11 mouse cellular contexts compared by ENCODE assay signal in the genomic region with DNA sequence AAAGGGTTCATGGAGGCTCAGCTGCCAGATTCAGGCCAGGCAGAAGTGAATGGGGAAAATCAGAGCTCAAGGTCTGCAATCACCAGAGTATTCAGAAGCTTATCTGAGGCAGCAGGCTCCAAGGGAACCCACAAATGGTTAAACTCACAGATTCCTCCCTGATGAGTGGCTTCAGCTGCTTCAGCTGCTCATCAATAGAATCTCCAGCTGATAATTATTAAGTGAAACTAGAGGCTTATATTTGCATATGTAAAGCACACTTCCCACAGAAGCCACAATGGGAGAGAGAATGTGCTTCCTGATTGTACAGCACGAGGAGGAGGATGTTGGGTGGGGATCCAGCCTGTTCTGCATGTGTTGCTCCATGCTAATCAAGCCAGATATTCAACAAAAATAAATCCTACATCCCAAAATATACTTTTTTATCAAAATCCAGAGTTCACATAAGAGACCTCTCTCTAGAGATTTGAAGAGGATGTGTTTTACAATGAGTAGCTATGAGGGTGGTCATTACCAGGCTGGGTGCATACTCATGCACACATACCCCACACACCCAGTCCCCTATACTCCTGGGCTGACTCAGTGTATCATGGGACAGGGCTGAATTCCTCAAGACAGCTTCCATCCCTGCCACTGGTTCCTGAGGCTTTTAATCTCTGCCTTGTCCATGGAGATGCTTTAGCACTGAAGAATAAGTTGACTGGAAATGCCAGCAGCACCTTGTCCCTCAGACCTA.
DNase-seq lines count a peak whose midpoint lies in the region; ATAC-seq and TF ChIP-seq lines count a peak whose summit lies in the region.
"Had no signal": no experiment of that assay in that cellular context is flagged by ENCODE, and none has a peak within 500 bp of the region (broad histone marks: within the 10 kb centered on the region; RNA-seq: fewer than 3 reads in every experiment).

No protein-coding gene starts in this region.

- H3K9me3 ChIP-seq in hindbrain, embryonic 16.5 days (ENCODE audit: control insufficient read depth, low read length): no peaks in the 10 kb centered on the region
- H3K9me3 ChIP-seq in midbrain, postnatal 0 days (ENCODE audit: low read length): no peaks in the 10 kb centered on the region
- H3K9me3 ChIP-seq: heart, embryonic 12.5 days; liver, embryonic 13.5 days had no signal

- H3K4me2 ChIP-seq in hindbrain, embryonic 16.5 days (ENCODE audit: low read length): no peak overlapping the region
- H3K4me2 ChIP-seq in midbrain, postnatal 0 days (ENCODE audit: low read depth, low read length, poor library complexity, severe bottlenecking): no peak overlapping the region
- H3K4me2 ChIP-seq: heart, embryonic 12.5 days; liver, embryonic 13.5 days had no signal

- intact Hi-C loops in left cerebral cortex, adult 2 months (cut with DNase I): no loop called here
- intact Hi-C loops in left cerebral cortex, postnatal 10 days (cut with DNase I): no loop called here

- no peak overlapping the region for H3K4me3 ChIP-seq in left cerebral cortex, adult 2 months
- H3K4me3 ChIP-seq in hindbrain, embryonic 16.5 days (ENCODE audit: low read length): no peak overlapping the region
- H3K4me3 ChIP-seq in midbrain, postnatal 0 days (ENCODE audit: low read depth, low read length): no peak overlapping the region
- H3K4me3 ChIP-seq: heart, embryonic 12.5 days; liver, embryonic 13.5 days had no signal

- 0 out of 2 replicates have a peak, but pooled peaks have one; percentile 48 for ATAC-seq in hindbrain, embryonic 16.5 days
- no peak; the same call in 1 of the 2 replicates for ATAC-seq in midbrain, postnatal 0 days (ENCODE audit: low FRiP score)

- TF ChIP-seq CTCF in left cerebral cortex, adult 2 months (IDR thresholded peaks at IDR 0.05): no peak
- TF ChIP-seq CTCF in midbrain, postnatal 0 days (IDR thresholded peaks at IDR 0.05): no peak

- peak overlapping the region; percentile 28; the same call in 1 of the 2 replicates for H3K27ac ChIP-seq in left cerebral cortex, adult 2 months
- H3K27ac ChIP-seq in hindbrain, embryonic 16.5 days (ENCODE audit: low read depth, low read length): no peak overlapping the region
- H3K27ac ChIP-seq in midbrain, postnatal 0 days (ENCODE audit: low read depth, low read length): no peak overlapping the region
- H3K27ac ChIP-seq: liver, embryonic 13.5 days had no signal

- no peaks in the 10 kb centered on the region for H3K4me1 ChIP-seq in hindbrain, embryonic 16.5 days (ENCODE audit: control insufficient read depth, insufficient read depth, low read depth, low read length)
- no peaks in the 10 kb centered on the region for H3K4me1 ChIP-seq in midbrain, postnatal 0 days (ENCODE audit: insufficient read depth, low read length)
- H3K4me1 ChIP-seq: heart, embryonic 12.5 days; liver, embryonic 13.5 days had no signal

- no peak for DNase-seq in left cerebral cortex, adult 2 months (ENCODE audit: extremely low spot score in 1 of 2, low spot score in 2 of 2)
- no peak for DNase-seq in left cerebral cortex, postnatal 10 days (ENCODE audit: extremely low spot score in 1 of 2, low spot score in 2 of 2)
- DNase-seq in brain, embryonic 18.5 days (ENCODE audit: low read depth, low spot score): peak; percentile 46
- DNase-seq in midbrain, postnatal 0 days (ENCODE audit: low spot score): peak; percentile 1
- DNase-seq in testis, postnatal 10 days (ENCODE audit: low spot score): no peak
- no peak for DNase-seq in spleen, postnatal 10 days (ENCODE audit: low spot score in 2 of 2)
- DNase-seq: liver, embryonic 13.5 days; lung, postnatal 14 days; thymus, postnatal 25 days had no signal

- H3K27me3 ChIP-seq in hindbrain, embryonic 16.5 days (replicated peaks; ENCODE audit: control insufficient read depth, insufficient read depth, low read length): no peaks in the 10 kb centered on the region
- no peaks in the 10 kb centered on the region for H3K27me3 ChIP-seq in midbrain, postnatal 0 days (ENCODE audit: insufficient read depth, low read length)
- H3K27me3 ChIP-seq: heart, embryonic 12.5 days; liver, embryonic 13.5 days had no signal

- WGBS in hindbrain, embryonic 16.5 days: 20% methylated on average over 1 of the region's 1 CpGs
- WGBS in midbrain, postnatal 0 days: 8% methylated on average over 1 of the region's 1 CpGs

- H3K9ac ChIP-seq in hindbrain, embryonic 16.5 days (ENCODE audit: low read depth, low read length): no peak overlapping the region
- no peak overlapping the region for H3K9ac ChIP-seq in midbrain, postnatal 0 days (replicated peaks; ENCODE audit: low read length, poor library complexity, severe bottlenecking)
- H3K9ac ChIP-seq: heart, embryonic 12.5 days; liver, embryonic 13.5 days had no signal

- H3K36me3 ChIP-seq in hindbrain, embryonic 16.5 days (ENCODE audit: control insufficient read depth, insufficient read depth, low read length): no peaks in the 10 kb centered on the region
- H3K36me3 ChIP-seq in midbrain, postnatal 0 days (ENCODE audit: insufficient read depth, low read length): no peaks in the 10 kb centered on the region
- H3K36me3 ChIP-seq: heart, embryonic 12.5 days; liver, embryonic 13.5 days had no signal

Comparison
In these comparisons a context has a peak if more than half of its experiments do, and no peak if none do; other contexts are left out.
1. DNase-seq: peak in brain, embryonic 18.5 days (single experiment) and midbrain, postnatal 0 days (single experiment); none in left cerebral cortex, adult 2 months (0 of 2), left cerebral cortex, postnatal 10 days (0 of 2), testis, postnatal 10 days (single experiment) and spleen, postnatal 10 days (0 of 2).